Mouse (Mus musculus): ENCODE results near the gene Isl1. TPM values are rescaled to one million over a fixed set of nuclear protein-coding genes. Genes with fewer than 3 reads are reported as not detected.

Gene Isl1
- polyA plus RNA-seq (2012; rRNA removed) = 2.7 and 3.8 TPM in 2 replicates

DNA sequence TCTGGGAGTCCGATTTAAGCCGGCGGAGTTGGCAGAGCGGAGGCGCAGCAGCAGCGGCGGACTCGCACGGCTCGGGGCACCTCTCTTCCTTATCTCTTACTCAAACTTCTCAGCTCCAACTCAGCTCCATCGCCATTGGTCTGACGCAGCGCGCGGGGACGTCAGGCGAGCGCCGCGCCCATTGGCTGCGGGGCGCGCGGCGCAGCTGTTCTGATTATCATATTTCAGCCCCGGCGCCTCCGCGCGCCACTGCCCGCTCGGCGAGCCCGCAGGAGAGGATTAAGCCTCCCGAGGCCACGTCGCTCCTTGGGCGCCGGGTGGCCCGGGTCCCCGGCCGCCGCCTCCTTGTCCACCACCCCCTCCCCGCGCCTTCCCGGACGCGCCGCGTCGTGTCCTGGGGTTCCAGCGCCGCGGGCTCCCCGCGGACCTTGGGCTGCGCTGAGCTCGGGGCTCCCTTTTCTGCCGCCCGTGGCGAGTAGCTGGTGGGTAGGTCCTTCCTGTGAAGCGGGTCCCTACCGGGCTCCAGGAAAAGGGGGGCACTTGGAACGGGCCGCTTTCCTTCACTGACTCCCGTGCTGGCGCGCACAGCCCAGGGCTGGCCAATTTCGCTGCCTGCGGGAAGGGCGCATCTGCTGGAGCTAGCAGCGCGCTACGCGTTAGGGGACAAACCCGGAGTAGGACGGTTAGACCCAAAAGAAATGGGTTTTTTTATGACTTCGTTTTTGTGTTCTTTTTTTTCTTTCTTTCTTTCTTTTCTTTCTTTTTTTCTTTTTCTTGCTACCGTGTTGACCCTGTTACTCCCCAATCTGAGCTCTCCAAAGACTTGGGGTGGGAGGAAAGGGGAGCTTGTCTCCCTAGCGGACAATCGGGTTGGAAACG lies at the start of gene Isl1:
Gene Isl1 (minus strand): TSS at position 106 of the 879 bp plus-strand sequence.
- no peak within 1 kb of the TSS for H3K27ac ChIP-seq (ENCODE audit: insufficient read depth, low read depth, low read length)
- H3K36me3 ChIP-seq (ENCODE audit: control insufficient read depth, insufficient read depth, low read length) = no peaks in the 10 kb centered on the region
- peak within 1 kb of the TSS; percentile 59 for H3K4me3 ChIP-seq (ENCODE audit: low read depth, low read length)
- peaks cover 51% of the 10 kb centered on the region for H3K27me3 ChIP-seq (ENCODE audit: control insufficient read depth, insufficient read depth, low read length)
- 1% methylated on average over 82 of the region's 82 CpGs for WGBS
- peaks cover 4% of the 10 kb centered on the region for H3K4me1 ChIP-seq (ENCODE audit: control insufficient read depth, insufficient read depth, insufficient read length, low read length)
- TF ChIP-seq POLR2A (IDR thresholded peaks at IDR 0.05; ENCODE audit: low read depth, low read length) (no peak), CTCF (IDR thresholded peaks at IDR 0.05; ENCODE audit: extremely low read depth, insufficient read length, insufficient replicate concordance, low read depth, low read length) (no peak)

DNA sequence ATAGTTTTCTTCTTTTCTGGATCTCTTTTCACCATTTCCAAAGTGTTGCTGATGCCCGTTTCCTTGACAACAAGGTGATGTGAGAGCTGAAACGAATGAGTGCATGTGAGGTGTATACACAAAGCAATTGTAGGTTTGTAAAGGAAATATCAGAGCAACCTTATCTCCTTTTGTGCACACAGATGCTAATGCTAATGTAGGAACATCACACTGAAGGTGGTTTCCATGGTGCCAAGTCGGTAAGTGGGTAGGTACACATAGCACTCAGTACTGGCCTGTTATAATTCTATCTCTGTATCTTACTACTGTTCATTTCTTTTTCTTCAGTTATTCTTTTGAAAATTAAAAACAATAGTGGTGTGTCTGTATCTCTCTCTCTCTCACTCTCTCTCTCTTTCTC lies 26.3 kb upstream of the Isl1 start:
- 67% methylated on average over 3 of the region's 3 CpGs for WGBS
- H3K27ac ChIP-seq (ENCODE audit: insufficient read depth, low read depth, low read length) = no peak overlapping the region

DNA sequence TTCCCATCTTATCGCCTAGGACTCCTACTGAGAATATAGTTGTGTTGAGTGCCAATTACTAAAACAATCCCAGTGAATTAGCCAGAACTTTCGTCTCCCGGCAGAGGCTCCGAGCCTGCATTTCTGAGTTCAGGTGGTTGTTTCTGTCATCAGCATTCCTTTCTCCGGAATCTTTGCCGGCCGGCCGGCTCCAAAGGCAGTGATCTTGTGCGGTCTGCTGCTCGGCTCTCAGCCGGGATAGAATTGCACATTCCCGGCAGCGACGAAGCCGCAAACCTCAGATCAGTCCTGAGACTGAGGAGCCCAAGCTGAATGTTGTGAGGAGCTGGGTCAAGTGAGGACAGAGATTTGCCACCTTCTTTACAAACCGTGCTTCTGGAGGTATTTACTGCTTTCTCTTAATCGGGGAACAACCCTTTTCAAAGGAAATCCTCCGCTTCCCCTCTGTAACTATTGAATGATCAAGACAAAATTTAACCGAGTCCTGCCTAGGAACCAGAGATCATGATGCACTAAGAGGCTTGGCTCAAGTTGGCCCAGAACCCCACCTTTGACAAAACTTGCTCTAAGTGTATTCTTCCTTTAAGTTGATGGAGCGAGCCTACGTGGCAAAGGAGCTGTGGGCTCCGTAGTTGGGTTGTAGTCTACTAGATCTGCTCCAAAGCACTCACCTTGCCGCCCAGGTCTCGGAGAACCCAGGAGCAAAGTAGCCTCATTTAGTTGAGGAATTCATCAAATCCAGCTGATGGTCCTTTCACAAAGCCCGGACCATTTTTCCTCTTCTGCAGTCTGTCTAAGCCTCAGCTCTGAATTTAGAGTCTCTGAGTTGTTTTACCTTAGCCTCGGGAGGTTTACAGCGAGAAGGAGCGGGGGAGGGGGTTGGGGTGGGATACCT lies 4.4 kb upstream of the Isl1 start:
- no peaks in the 10 kb centered on the region for H3K36me3 ChIP-seq (ENCODE audit: control insufficient read depth, insufficient read depth, low read length)
- 12% methylated on average over 28 of the region's 28 CpGs for WGBS
- H3K4me1 ChIP-seq (ENCODE audit: control insufficient read depth, insufficient read depth, insufficient read length, low read length) = peaks cover 4% of the 10 kb centered on the region
- no peak for TF ChIP-seq POLR2A (IDR thresholded peaks at IDR 0.05; ENCODE audit: low read depth, low read length)
- no peak for TF ChIP-seq CTCF (IDR thresholded peaks at IDR 0.05; ENCODE audit: extremely low read depth, insufficient read length, insufficient replicate concordance, low read depth, low read length)
- H3K4me3 ChIP-seq (ENCODE audit: low read depth, low read length) = no peak overlapping the region
- H3K27ac ChIP-seq (ENCODE audit: insufficient read depth, low read depth, low read length) = no peak overlapping the region
- H3K27me3 ChIP-seq (ENCODE audit: control insufficient read depth, insufficient read depth, low read length) = peaks cover 38% of the 10 kb centered on the region

More for the DNA sequence above, 26.3 kb upstream of the Isl1 start:
- H3K4me1 ChIP-seq (ENCODE audit: control insufficient read depth, insufficient read depth, insufficient read length, low read length) = no peaks in the 10 kb centered on the region
- TF ChIP-seq CTCF (IDR thresholded peaks at IDR 0.05; ENCODE audit: extremely low read depth, insufficient read length, insufficient replicate concordance, low read depth, low read length) = no peak
- no peak for TF ChIP-seq POLR2A (IDR thresholded peaks at IDR 0.05; ENCODE audit: low read depth, low read length)
- H3K27me3 ChIP-seq (ENCODE audit: control insufficient read depth, insufficient read depth, low read length) = no peaks in the 10 kb centered on the region
- H3K36me3 ChIP-seq (ENCODE audit: control insufficient read depth, insufficient read depth, low read length) = no peaks in the 10 kb centered on the region
- no peak overlapping the region for H3K4me3 ChIP-seq (ENCODE audit: low read depth, low read length)

DNA sequence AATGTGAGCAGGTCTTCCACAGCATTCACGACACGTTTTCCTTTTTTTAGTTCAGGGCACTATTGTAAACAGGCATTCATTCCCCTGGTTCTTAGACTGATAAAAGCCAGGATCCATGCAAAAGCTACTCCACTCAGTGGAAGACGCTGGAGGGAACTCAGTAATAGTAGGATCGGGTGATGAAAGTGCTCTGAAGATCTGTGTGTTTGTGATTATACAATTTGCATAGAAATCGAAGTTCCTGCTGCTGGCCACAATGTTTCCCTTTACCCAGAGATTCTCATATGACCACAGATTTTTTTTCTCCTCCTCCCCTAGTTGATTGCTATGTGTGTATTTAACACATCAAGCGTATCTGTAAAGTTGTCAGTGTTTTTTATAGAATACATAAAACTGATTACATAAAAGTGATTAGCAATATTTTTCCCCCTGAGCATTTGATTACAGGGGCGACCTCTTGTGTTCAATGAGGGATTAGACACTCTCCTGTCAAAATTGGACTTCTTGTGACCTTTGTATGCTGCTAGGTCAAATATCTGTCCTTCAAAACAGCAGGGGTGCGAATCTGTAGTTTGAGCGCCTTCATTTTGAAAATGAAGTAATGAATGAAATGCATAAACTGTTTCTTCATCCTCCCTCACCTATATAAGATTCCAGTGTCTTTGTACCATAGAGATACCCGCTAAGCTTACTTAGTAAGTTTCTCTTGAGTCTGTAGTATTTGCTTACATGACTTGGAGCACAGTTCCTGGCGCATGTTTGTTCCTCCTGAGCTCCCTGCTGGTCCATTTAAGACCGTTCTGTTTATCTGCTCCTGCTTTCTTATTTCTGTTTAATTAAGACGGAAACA lies 2.6 kb upstream of the Isl1 start:
- Histone ChIP-seq H3K4me1 (ENCODE audit: control insufficient read depth, insufficient read depth, insufficient read length, low read length) (peaks cover 4% of the 10 kb centered on the region), H3K27ac (ENCODE audit: insufficient read depth, low read depth, low read length) (no peak overlapping the region), H3K36me3 (ENCODE audit: control insufficient read depth, insufficient read depth, low read length) (no peaks in the 10 kb centered on the region), H3K4me3 (ENCODE audit: low read depth, low read length) (no peak overlapping the region), H3K27me3 (ENCODE audit: control insufficient read depth, insufficient read depth, low read length) (peaks cover 39% of the 10 kb centered on the region)
- TF ChIP-seq POLR2A (IDR thresholded peaks at IDR 0.05; ENCODE audit: low read depth, low read length) (no peak), CTCF (IDR thresholded peaks at IDR 0.05; ENCODE audit: extremely low read depth, insufficient read length, insufficient replicate concordance, low read depth, low read length) (no peak)
- WGBS = 23% methylated on average over 13 of the region's 13 CpGs

DNA sequence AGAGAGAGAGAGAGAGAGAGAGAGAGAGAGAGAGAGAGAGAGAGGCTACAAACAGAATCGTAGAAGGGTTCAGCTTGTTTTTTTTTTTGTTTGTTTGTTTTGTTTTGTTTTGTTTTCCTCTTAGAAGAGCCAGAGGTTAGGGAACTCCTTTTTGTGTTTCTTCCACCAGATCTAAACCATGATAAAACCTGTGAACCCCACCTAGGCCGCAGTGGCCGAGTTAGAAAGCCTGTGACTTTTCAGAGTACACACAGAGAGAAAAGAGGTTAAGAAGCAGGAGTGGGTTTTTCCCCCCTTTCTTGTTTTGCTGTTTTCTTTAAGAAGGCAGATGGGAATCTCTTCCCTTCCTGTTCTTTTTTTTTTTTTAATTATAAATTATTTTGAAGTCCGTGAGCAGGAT lies 1.5 kb upstream of the Isl1 start:
- TF ChIP-seq POLR2A (IDR thresholded peaks at IDR 0.05; ENCODE audit: low read depth, low read length) (no peak), CTCF (IDR thresholded peaks at IDR 0.05; ENCODE audit: extremely low read depth, insufficient read length, insufficient replicate concordance, low read depth, low read length) (no peak)
- Histone ChIP-seq H3K36me3 (ENCODE audit: control insufficient read depth, insufficient read depth, low read length) (no peaks in the 10 kb centered on the region), H3K4me3 (ENCODE audit: low read depth, low read length) (no peak overlapping the region), H3K27me3 (ENCODE audit: control insufficient read depth, insufficient read depth, low read length) (peaks cover 45% of the 10 kb centered on the region), H3K4me1 (ENCODE audit: control insufficient read depth, insufficient read depth, insufficient read length, low read length) (peaks cover 4% of the 10 kb centered on the region), H3K27ac (ENCODE audit: insufficient read depth, low read depth, low read length) (no peak overlapping the region)
- WGBS = 28% methylated on average over 4 of the region's 4 CpGs

GRCm38 (mm10) chr13:116310463-116310765 lies 925 bp upstream of the Isl1 start:
- 6% methylated on average over 9 of the region's 9 CpGs for whole genome bisulfite sequencing

More at GRCm38 (mm10) chr13:116310463-116310765, 925 bp upstream of the Isl1 start:
- no peaks in the 10 kb centered on the region for H3K36me3 ChIP-seq (ENCODE audit: control insufficient read depth, insufficient read depth, low read length)
- TF ChIP-seq CTCF (IDR thresholded peaks at IDR 0.05; ENCODE audit: extremely low read depth, insufficient read length, insufficient replicate concordance, low read depth, low read length) (no peak), POLR2A (IDR thresholded peaks at IDR 0.05; ENCODE audit: low read depth, low read length) (no peak)
- no peak overlapping the region for H3K4me3 ChIP-seq (ENCODE audit: low read depth, low read length)
- no peak overlapping the region for H3K27ac ChIP-seq (ENCODE audit: insufficient read depth, low read depth, low read length)
- peaks cover 45% of the 10 kb centered on the region for H3K27me3 ChIP-seq (ENCODE audit: control insufficient read depth, insufficient read depth, low read length)
- H3K4me1 ChIP-seq (ENCODE audit: control insufficient read depth, insufficient read depth, insufficient read length, low read length) = peaks cover 4% of the 10 kb centered on the region
